ENCODE assay signal across 12 mouse cellular contexts in the genomic region with DNA sequence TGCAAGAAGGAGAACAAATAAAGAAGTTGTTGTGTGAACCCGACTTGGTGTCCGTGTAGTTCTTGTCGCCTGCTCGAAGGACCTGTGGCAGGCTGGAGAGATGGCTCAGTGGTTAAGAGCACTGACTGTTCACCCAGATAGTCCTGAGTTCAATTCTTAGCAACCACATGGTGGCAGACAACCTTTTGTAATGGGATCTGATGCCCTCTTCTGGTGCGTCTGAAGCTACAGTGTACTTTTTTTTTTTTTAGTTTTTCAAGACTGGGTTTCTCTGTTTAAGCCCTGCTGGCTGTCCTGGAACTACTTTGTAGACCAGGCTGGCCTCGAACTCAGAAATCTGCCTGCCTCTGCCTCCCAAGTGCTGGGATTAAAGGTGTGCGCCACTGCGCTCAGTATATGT. TPM values are rescaled to one million over a fixed set of nuclear protein-coding genes. Genes with fewer than 3 reads are reported as not detected.
"Had no signal": no experiment of that assay in that cellular context is flagged by ENCODE, and none has a peak within 500 bp of the region (broad histone marks: within the 10 kb centered on the region; RNA-seq: fewer than 3 reads in every experiment).

No protein-coding gene starts in this region.

RNA-seq across cellular contexts. Expression of gene Usp44, which starts 21.9 kb away (rescaled TPM):
- total RNA-seq: heart, adult 18-20 months; heart, adult 8-10 months; heart, postnatal 10 days; heart, postnatal 25 days; layer of hippocampus, adult 8-10 months; layer of hippocampus, postnatal 14 days; layer of hippocampus, postnatal 36 days; left cerebral cortex, adult 18-20 months; left cerebral cortex, adult 8-10 months; left cerebral cortex, postnatal 10 days; left cerebral cortex, postnatal 25 days; liver, adult 2 months had no signal
- polyA plus RNA-seq: liver, adult 2 months had no signal
